Mouse (Mus musculus) neural tube, embryonic 13.5 days (tissue): ENCODE results near the gene U2surp. TPM values are rescaled to one million over a fixed set of nuclear protein-coding genes. Genes with fewer than 3 reads are reported as not detected.
A peak's percentile ranks its signal among the peaks of the same experiment; 100 is the strongest.

ENCODE experiments used
- ATAC-seq: fragments of 200-750 bp; cut with Nextera tagmentation; 2 replicates; pipeline ENCODE4 v1.8.0; 2017; ENCODE audit warnings: low read depth, mild to moderate bottlenecking, moderate TSS enrichment, moderate library complexity
- H3K27ac ChIP-seq: fragments of 300-500 bp; sonication (generic); replicated peaks from 2 replicates; pipeline ENCODE4 v1.5.1; 2015; ENCODE audit warnings: moderate library complexity, mild to moderate bottlenecking, inconsistent platforms
- H3K27me3 ChIP-seq: fragments of 300-500 bp; sonication (generic); 2 replicates; pipeline ENCODE4 v1.6.1; 2015; ENCODE audit warnings: mild to moderate bottlenecking, inconsistent platforms
- H3K36me3 ChIP-seq: fragments of 300-500 bp; sonication (generic); 2 replicates; pipeline ENCODE4 v1.6.1; 2015; ENCODE audit warnings: mild to moderate bottlenecking, inconsistent platforms
- H3K4me1 ChIP-seq: fragments of 300-500 bp; sonication (generic); replicated peaks from 2 replicates; pipeline ENCODE4 v1.6.1; 2015; ENCODE audit warnings: inconsistent platforms
- H3K4me2 ChIP-seq: fragments of 300-500 bp; sonication (generic); 2 replicates; pipeline ENCODE4 v1.6.1; 2015; ENCODE audit warnings: inconsistent platforms, mild to moderate bottlenecking, moderate library complexity
- H3K4me3 ChIP-seq: fragments of 300-500 bp; sonication (generic); 2 replicates; pipeline ENCODE4 v1.5.1; 2015; ENCODE audit warnings: mild to moderate bottlenecking, inconsistent platforms
- H3K9ac ChIP-seq: fragments of 300-500 bp; sonication (generic); 2 replicates; pipeline ENCODE4 v1.6.1; 2015; ENCODE audit warnings: moderate library complexity, mild to moderate bottlenecking, inconsistent platforms
- H3K9me3 ChIP-seq: fragments of 300-500 bp; sonication (generic); 2 replicates; pipeline ENCODE4 v1.6.1; 2016; ENCODE audit warnings: inconsistent platforms
- WGBS: fragments of 180-500 bp; shearing (Covaris S2); methylation state at CpG from one replicate; pipeline ENCODE4 v1.1.7; 2015; 5-methylcytosine and 5-hydroxymethylcytosine counted together
- polyA plus RNA-seq: library from polyadenylated mRNA; unstranded; fragments of >200 nt; fragmentation: Nextera tagmentation; extraction: Ambion mirVana; gene quantifications from 2 replicates; pipeline ENCODE4 v1.2.1, GENCODE M21; 2015

Gene U2surp
- polyA plus RNA-seq, 1 experiment from 2014 or later: 145 TPM

DNA sequence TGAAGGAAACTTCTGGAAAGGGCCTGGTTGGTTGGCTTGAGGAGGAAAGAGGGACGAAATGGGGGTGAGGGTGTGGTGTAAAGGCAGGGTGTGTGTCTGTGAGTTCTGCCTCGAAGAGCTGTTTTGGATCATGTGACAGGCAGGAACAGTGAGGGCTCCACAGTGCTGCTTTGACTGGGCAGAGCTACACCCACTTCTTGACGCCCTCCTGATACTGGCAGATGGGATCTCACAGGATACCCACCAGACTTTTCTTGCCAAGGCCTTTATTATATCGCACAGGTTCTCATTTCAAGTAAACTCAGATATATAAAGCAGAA is 75.5 kb downstream of the U2surp start:
- Histone ChIP-seq H3K27ac (no peak overlapping the region), H3K9me3 (no peaks in the 10 kb centered on the region), H3K36me3 (no peaks in the 10 kb centered on the region), H3K27me3 (no peaks in the 10 kb centered on the region), H3K9ac (no peak overlapping the region), H3K4me3 (no peak overlapping the region), H3K4me1 (0 out of 2 replicates have a peak, but pooled peaks cover 3% of the 10 kb centered on the region), H3K4me2 (no peak overlapping the region)
- WGBS: 88% methylated on average over 4 of the region's 4 CpGs
- ATAC-seq: peak; percentile 33; the same call in 1 of the 2 replicates

DNA sequence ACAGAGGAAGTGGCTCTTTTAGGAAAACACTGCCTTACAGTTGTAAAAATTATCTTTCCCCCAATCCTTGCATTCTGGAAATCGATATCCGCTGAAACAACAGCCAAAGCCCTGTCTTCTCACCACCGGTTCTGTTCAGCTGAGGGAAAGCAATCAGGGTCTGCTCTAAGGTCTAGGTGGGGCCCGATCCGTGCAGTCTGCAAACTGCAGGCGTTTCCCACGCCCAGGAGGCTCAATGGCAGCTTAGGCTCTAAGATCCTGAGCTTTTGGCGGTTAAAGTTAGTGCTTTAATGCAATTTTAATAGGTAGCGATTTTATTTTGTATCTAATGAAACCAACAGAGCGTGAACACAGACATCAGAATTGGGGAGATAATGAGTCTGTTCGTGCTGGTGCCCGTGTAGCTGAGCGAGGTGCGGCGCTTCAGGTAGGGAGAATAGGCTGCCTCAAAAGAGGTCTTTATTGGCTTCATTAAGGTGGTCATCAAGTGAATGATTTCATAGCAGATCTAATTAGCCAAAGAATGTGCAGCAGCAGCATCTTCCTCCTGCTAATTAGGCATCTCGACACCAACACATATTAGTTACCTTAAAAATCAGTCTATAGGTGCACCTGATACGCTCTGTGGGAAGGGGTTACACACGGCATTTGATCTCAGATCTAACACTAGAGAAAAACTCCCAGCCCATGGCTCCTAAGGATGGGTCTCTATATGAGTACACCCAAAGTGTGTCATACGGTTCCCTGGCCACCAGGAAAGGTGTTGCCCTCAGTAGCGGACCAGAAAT is 76.1 kb downstream of the U2surp start:
- Histone ChIP-seq H3K27me3 (no peaks in the 10 kb centered on the region), H3K4me3 (no peak overlapping the region), H3K4me2 (no peak overlapping the region), H3K9me3 (no peaks in the 10 kb centered on the region), H3K9ac (no peak overlapping the region), H3K4me1 (0 out of 2 replicates have a peak, but pooled peaks cover 3% of the 10 kb centered on the region), H3K36me3 (no peaks in the 10 kb centered on the region), H3K27ac (no peak overlapping the region)
- WGBS: 71% methylated on average over 20 of the region's 20 CpGs
- ATAC-seq: 0 out of 2 replicates have a peak, but pooled peaks have one; percentile 65

DNA sequence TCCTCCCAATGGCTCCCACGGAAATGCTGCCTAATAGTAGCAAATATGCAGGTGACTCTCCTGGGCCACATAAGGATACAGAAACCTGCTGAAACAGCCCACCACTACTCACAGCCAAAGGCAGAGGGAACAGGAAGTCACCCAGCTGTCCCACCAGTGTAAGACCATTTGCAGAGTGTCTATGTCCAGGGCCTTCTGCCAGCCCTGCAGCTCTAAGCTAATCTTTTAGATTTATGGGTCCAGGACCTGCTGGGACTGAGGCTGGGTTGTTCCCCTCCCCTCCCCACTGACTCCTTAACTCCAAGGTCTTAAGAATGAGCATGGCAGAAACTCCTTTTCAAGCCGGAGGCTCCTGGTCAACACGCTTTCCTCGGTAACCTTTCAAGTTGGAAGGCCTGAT is 83.5 kb downstream of the U2surp start:
- WGBS: 83% methylated on average over 4 of the region's 4 CpGs
- H3K9me3 ChIP-seq: no peaks in the 10 kb centered on the region
- no peak for ATAC-seq
- no peak overlapping the region for H3K4me3 ChIP-seq
- no peaks in the 10 kb centered on the region for H3K36me3 ChIP-seq
- H3K4me1 ChIP-seq: peaks cover 7% of the 10 kb centered on the region; the same call in 1 of the 2 replicates
- H3K9ac ChIP-seq: no peak overlapping the region
- no peak overlapping the region for H3K27ac ChIP-seq
- no peak overlapping the region for H3K4me2 ChIP-seq
- H3K27me3 ChIP-seq: no peaks in the 10 kb centered on the region

DNA sequence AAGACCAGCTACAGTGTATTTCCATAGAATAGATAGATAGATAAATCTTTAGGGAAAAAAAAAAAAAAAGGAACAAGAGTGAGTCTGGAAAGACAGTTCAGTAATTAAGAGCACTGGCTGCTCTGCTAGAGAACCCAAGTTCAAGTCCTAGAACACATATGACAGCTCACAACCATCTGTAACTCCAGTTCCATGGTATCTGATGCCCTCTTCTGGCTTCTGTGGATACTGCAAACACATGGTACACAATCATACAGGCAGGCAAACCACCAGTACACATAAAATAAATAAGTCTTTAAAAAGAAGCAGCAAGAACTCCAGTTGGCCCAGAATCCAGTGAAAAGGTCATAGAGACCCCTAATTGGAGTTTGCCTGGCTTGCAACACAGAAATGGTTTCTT is 97.9 kb downstream of the U2surp start:
- H3K4me1 ChIP-seq: no peaks in the 10 kb centered on the region
- no peak for ATAC-seq
- H3K9me3 ChIP-seq: no peaks in the 10 kb centered on the region
- no peak overlapping the region for H3K27ac ChIP-seq
- H3K36me3 ChIP-seq: no peaks in the 10 kb centered on the region
- no peak overlapping the region for H3K4me2 ChIP-seq
- no peak overlapping the region for H3K9ac ChIP-seq
- H3K27me3 ChIP-seq: 0 out of 2 replicates have a peak, but pooled peaks cover 4% of the 10 kb centered on the region
- H3K4me3 ChIP-seq: no peak overlapping the region

DNA sequence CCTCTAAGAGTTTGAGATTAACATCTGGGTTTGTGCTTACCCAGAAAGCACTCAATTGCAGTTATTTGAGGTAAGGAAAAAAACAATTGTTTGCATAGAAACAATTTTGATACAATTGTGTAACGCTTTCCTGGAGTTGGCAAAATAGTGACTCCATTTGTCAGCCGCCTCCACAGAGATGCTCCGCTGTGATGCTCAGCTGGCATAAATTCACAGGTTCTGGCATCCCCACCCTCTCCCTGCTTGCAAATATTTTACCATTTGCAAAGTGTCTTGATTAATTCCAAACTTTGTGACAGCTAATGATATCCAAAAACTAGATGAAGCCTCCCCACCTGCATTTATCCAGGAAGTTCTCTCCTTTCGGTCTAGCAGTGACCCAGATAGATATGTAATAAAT is 99.7 kb downstream of the U2surp start:
- Histone ChIP-seq H3K36me3 (no peaks in the 10 kb centered on the region), H3K9ac (no peak overlapping the region), H3K4me1 (peaks cover 8% of the 10 kb centered on the region), H3K4me3 (no peak overlapping the region), H3K4me2 (no peak overlapping the region), H3K27me3 (peaks cover 13% of the 10 kb centered on the region), H3K9me3 (no peaks in the 10 kb centered on the region), H3K27ac (no peak overlapping the region)
- no peak for ATAC-seq
- whole genome bisulfite sequencing: 79% methylated on average over 4 of the region's 4 CpGs

DNA sequence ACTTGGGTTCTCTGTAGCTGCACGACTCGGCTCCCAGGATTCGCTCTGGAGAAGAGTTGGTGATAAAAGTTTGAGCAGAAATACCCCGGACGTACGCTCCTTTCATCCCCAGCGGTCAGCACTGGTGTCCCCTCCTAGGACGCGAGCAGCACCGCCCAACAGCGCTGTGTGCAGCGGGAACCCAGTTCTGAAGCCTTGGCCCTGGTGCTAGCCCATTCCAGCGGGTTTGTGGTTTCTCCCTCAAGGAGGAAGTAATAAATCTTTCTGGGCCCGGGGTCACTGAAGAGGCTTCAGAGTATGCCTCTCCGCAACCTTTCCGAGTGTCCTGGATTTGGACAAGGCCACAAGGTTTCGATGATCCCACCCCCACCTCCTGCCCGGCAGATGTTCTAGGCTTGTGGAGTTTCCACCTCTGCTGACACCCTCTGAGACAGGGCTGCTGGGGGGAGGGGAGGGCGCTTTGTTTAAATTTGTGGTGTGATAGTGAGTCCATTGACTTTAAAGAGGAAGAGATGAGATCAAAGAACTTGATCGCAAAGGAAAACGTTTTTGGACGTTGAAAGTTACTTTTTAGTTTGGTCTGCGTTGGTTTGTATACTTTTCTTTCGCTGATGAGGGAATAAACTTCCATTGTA is 104.1 kb downstream of the U2surp start:
- no peaks in the 10 kb centered on the region for H3K9me3 ChIP-seq
- H3K4me3 ChIP-seq: peak overlapping the region; percentile 85
- WGBS: under 1% methylated on average over 24 of the region's 24 CpGs
- H3K4me1 ChIP-seq: peaks cover 24% of the 10 kb centered on the region
- peaks cover 20% of the 10 kb centered on the region for H3K27me3 ChIP-seq
- H3K9ac ChIP-seq: peak overlapping the region; percentile 89
- H3K27ac ChIP-seq: peak overlapping the region; percentile 87
- ATAC-seq: peak; percentile 32
- H3K4me2 ChIP-seq: peak overlapping the region; percentile 97
- peaks cover 4% of the 10 kb centered on the region; the same call in 1 of the 2 replicates for H3K36me3 ChIP-seq

Other genes starting within 250 kb of the U2surp start
- 8.9 and 9.5 TPM in 2 replicates for gene Chst2, start 105.3 kb downstream of the U2surp start, polyA plus RNA-seq
- gene Paqr9, start 47.7 kb upstream of the U2surp start, polyA plus RNA-seq: 4.1 and 4.3 TPM in 2 replicates
- 3.1 and 4.9 TPM in 2 replicates for gene Pcolce2, start 125.6 kb upstream of the U2surp start, polyA plus RNA-seq
- gene Trpc1, start 238.4 kb upstream of the U2surp start, polyA plus RNA-seq: 5.2 and 5.5 TPM in 2 replicates